Mouse (Mus musculus) heart, postnatal 4 days (tissue): ENCODE data around the gene Pip4k2b. TPM values are rescaled to one million over a fixed set of nuclear protein-coding genes. Genes with fewer than 3 reads are reported as not detected.

Source experiments
- DNase-seq: peaks from one replicate; pipeline ENCODE4 v3.0.0; 2021
- microRNA-seq, 2 experiments: library from miRNA; unstranded; fragments of <30 nt; microRNA quantifications; one replicate each; pipeline ENCODE4 v1.2.0; 2021 to 2022
- total RNA-seq, 2 experiments: library from RNA; stranded (reverse); gene quantifications; 2 replicates each; pipeline ENCODE4 v1.2.3; 2021

Gene Pip4k2b
- total RNA-seq, 2 experiments from 2014 or later, result 19.8 to 21.5 TPM

DNA sequence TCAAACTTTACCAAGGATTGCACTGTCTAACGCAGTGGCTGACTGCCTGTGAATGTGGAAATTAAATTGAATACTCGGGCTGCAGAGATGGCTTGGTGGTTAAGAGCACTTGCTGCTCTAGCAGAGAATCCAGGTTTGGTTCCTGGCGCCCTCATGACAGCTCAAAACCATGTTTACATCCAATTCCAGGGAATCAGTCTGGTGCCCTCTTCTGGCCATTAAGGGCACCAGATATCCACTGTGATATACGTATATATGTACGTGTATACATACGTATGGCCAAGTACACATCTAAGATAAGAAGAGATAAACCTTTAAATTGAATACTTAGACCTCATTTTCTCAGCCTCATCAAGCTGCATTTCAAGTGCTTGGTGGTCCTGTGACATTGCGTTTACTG, 78.3 kb downstream of the Pip4k2b start:
- DNase-seq, result no peak

- DNase-seq, result no peak
These were observed 79.1 kb downstream of the Pip4k2b start for GRCm38 (mm10) chr11:97665431-97665830.

Small RNAs within 50 kb of the gene (microRNA-seq; reads per million reads assigned to microRNA genes)
- gene Mir6927 (0.61 to 1.0 reads per million in 2 experiments), gene Mir8102 (0.20 to 0.69 reads per million in 2 experiments)

Other genes with a start within 250 kb of the Pip4k2b start
- not detected for gene 4933428G20Rik, start 244.4 kb downstream of the Pip4k2b start, total RNA-seq
- under 1 TPM; 0.12 to 0.23 TPM for gene Srcin1, start 168.5 kb downstream of the Pip4k2b start, total RNA-seq
- gene Epop, start 115.0 kb downstream of the Pip4k2b start, total RNA-seq, result 1 to 10 TPM; 1.4 TPM
- 10 to 100 TPM; 50.2 to 51.1 TPM for gene Mllt6, start 81.3 kb downstream of the Pip4k2b start, total RNA-seq
- gene Cisd3, start 58.9 kb downstream of the Pip4k2b start, total RNA-seq, result 10 to 100 TPM; 96.7 to 98.0 TPM
- 10 to 100 TPM; 31.3 to 31.8 TPM for gene Pcgf2, start 44.2 kb downstream of the Pip4k2b start, total RNA-seq
- 100 to 1,000 TPM; 186 to 196 TPM for gene Psmb3, start 41.3 kb downstream of the Pip4k2b start, total RNA-seq
- gene Cwc25, start 21.9 kb upstream of the Pip4k2b start, total RNA-seq, result 10 to 100 TPM; 10.8 to 11.7 TPM
- under 1 TPM in 1 of 2 experiments, not detected in 1; 0.45 TPM for gene 1700001P01Rik, start 31.2 kb upstream of the Pip4k2b start, total RNA-seq
- gene Rpl23, start 37.7 kb upstream of the Pip4k2b start, total RNA-seq, result 100 to 1,000 TPM; 738 to 764 TPM
- 10 to 100 TPM; 73.3 to 74.4 TPM for gene Lasp1, start 54.3 kb upstream of the Pip4k2b start, total RNA-seq
- gene B230217C12Rik, start 96.1 kb upstream of the Pip4k2b start, total RNA-seq, result under 1 TPM; 0.77 to 0.79 TPM
- gene Fbxo47, start 139.4 kb upstream of the Pip4k2b start, total RNA-seq, result 1 to 10 TPM in 1 of 2 experiments, under 1 TPM in 1; 0.79 to 1.2 TPM
- 1 to 10 TPM; 3.4 to 4.2 TPM for gene Plxdc1, start 241.7 kb upstream of the Pip4k2b start, total RNA-seq